Mouse (Mus musculus) liver, embryonic 11.5 days (tissue): ENCODE measurements around the gene Spata31d1d. TPM values are rescaled to one million over a fixed set of nuclear protein-coding genes. Genes with fewer than 3 reads are reported as not detected.

Experiments used
- ATAC-seq: fragments of 200-750 bp; cut with Nextera tagmentation; replicated peaks from 2 replicates; pipeline ENCODE4 v1.8.0; 2017; ENCODE audit warnings: moderate number of reproducible peaks, mild to moderate bottlenecking, moderate TSS enrichment, moderate library complexity; ENCODE audit not compliant: low FRiP score
- DNase-seq: peaks from one replicate; pipeline ENCODE4 v3.0.0-alpha.2; 2017; ENCODE audit warnings: low spot score
- H3K27ac ChIP-seq: fragments of 300-500 bp; sonication (generic); 2 replicates; pipeline ENCODE4 v1.5.1; 2014; ENCODE audit warnings: mild to moderate bottlenecking, low read depth, low read length, control low read depth
- H3K27me3 ChIP-seq: fragments of 300-500 bp; sonication (generic); replicated peaks from 2 replicates; pipeline ENCODE4 v1.6.1; 2014; ENCODE audit warnings: low read length, mixed read lengths; ENCODE audit not compliant: control insufficient read depth, insufficient read depth
- H3K36me3 ChIP-seq: fragments of 300-500 bp; sonication (generic); 2 replicates; pipeline ENCODE4 v1.6.1; 2014; ENCODE audit warnings: mild to moderate bottlenecking, low read length, moderate library complexity, mixed read lengths; ENCODE audit not compliant: control insufficient read depth, insufficient read depth
- H3K4me1 ChIP-seq: fragments of 300-500 bp; sonication (generic); replicated peaks from 2 replicates; pipeline ENCODE4 v1.6.1; 2014; ENCODE audit warnings: low read length, mixed read lengths; ENCODE audit not compliant: control insufficient read depth, insufficient read depth
- H3K4me2 ChIP-seq: fragments of 300-500 bp; sonication (generic); 2 replicates; pipeline ENCODE4 v1.6.1; 2014; ENCODE audit warnings: mild to moderate bottlenecking, control low read depth, moderate library complexity
- H3K4me3 ChIP-seq: fragments of 300-500 bp; sonication (generic); 2 replicates; pipeline ENCODE4 v1.5.1; 2014; ENCODE audit warnings: low read depth, low read length, control low read depth
- H3K9ac ChIP-seq: fragments of 300-500 bp; sonication (generic); 2 replicates; pipeline ENCODE4 v1.6.1; 2014; ENCODE audit warnings: low read depth, low read length, control low read depth
- H3K9me3 ChIP-seq: fragments of 300-500 bp; sonication (generic); 2 replicates; pipeline ENCODE4 v1.6.1; 2016; ENCODE audit warnings: low read length, inconsistent platforms, mixed read lengths; ENCODE audit not compliant: control insufficient read depth
- WGBS: fragments of 180-500 bp; shearing (Covaris S2); extraction: QIAGEN DNeasy Blood & Tissue Kit; methylation state at CpG from one replicate; pipeline ENCODE4 v1.1.7; 2014; 5-methylcytosine and 5-hydroxymethylcytosine counted together
- polyA plus RNA-seq: library from polyadenylated mRNA; unstranded; fragments of >200 nt; fragmentation: Nextera tagmentation; extraction: Ambion mirVana; gene quantifications from 2 replicates; pipeline ENCODE4 v1.2.1, GENCODE M21; 2014

Spata31d1d gene
- polyA plus RNA-seq, 1 experiment from 2014 or later, result not detected

- peak overlapping the region; percentile 100 for H3K27ac ChIP-seq
- no peak for ATAC-seq
- no peak for DNase-seq
- H3K27me3 ChIP-seq, result no peaks in the 10 kb centered on the region
- WGBS, result 24% methylated on average over 13 of the region's 13 CpGs
- H3K4me3 ChIP-seq, result peak overlapping the region; percentile 93
- H3K4me2 ChIP-seq, result peak overlapping the region; percentile 76
- peaks cover 50% of the 10 kb centered on the region for H3K4me1 ChIP-seq
- H3K36me3 ChIP-seq, result peaks cover 6% of the 10 kb centered on the region; the same call in 1 of the 2 replicates
- H3K9ac ChIP-seq, result peak overlapping the region; percentile 93
- H3K9me3 ChIP-seq, result no peaks in the 10 kb centered on the region
These were observed 37.0 kb upstream of the Spata31d1d start for GRCm38 (mm10) chr13:59768531-59768930.

- H3K4me3 ChIP-seq, result peak overlapping the region; percentile 93
- ATAC-seq, result no peak
- H3K36me3 ChIP-seq, result peaks cover 9% of the 10 kb centered on the region
- H3K27ac ChIP-seq, result peak overlapping the region; percentile 56
- H3K9me3 ChIP-seq, result no peaks in the 10 kb centered on the region
- peak overlapping the region; percentile 76 for H3K4me2 ChIP-seq
- 65% methylated on average over 11 of the region's 11 CpGs for WGBS
- peaks cover 55% of the 10 kb centered on the region for H3K4me1 ChIP-seq
- H3K27me3 ChIP-seq, result no peaks in the 10 kb centered on the region
- peak overlapping the region; percentile 50 for H3K9ac ChIP-seq
- DNase-seq, result no peak
These were observed 35.4 kb upstream of the Spata31d1d start for GRCm38 (mm10) chr13:59766786-59767515.

- H3K9me3 ChIP-seq, result no peaks in the 10 kb centered on the region
- H3K36me3 ChIP-seq, result peaks cover 41% of the 10 kb centered on the region
- H3K27me3 ChIP-seq, result no peaks in the 10 kb centered on the region
- no peak overlapping the region for H3K4me3 ChIP-seq
- H3K4me1 ChIP-seq, result peaks cover 40% of the 10 kb centered on the region
- no peak for DNase-seq
- 72% methylated on average over 7 of the region's 7 CpGs for WGBS
- peak overlapping the region; percentile 18; the same call in 1 of the 2 replicates for H3K4me2 ChIP-seq
- no peak overlapping the region for H3K9ac ChIP-seq
- ATAC-seq, result peak; percentile 77
- H3K27ac ChIP-seq, result peak overlapping the region; percentile 46; the same call in 1 of the 2 replicates
These were observed 31.2 kb upstream of the Spata31d1d start for GRCm38 (mm10) chr13:59762791-59763190.

- H3K4me2 ChIP-seq, result no peak overlapping the region
- no peak for DNase-seq
- H3K4me1 ChIP-seq, result no peaks in the 10 kb centered on the region
- WGBS, result 85% methylated on average over 7 of the region's 7 CpGs
- 0 out of 2 replicates have a peak, but pooled peaks cover 3% of the 10 kb centered on the region for H3K9me3 ChIP-seq
- peaks cover 53% of the 10 kb centered on the region for H3K36me3 ChIP-seq
- H3K27me3 ChIP-seq, result no peaks in the 10 kb centered on the region
- H3K27ac ChIP-seq, result no peak overlapping the region; the same call in 1 of the 2 replicates
- no peak overlapping the region for H3K4me3 ChIP-seq
- H3K9ac ChIP-seq, result no peak overlapping the region
- no peak for ATAC-seq
These were observed 25.4 kb upstream of the Spata31d1d start for GRCm38 (mm10) chr13:59756906-59757305.

- no peak overlapping the region for H3K27ac ChIP-seq
- H3K27me3 ChIP-seq, result no peaks in the 10 kb centered on the region
- H3K36me3 ChIP-seq, result peaks cover 11% of the 10 kb centered on the region; the same call in 1 of the 2 replicates
- H3K4me1 ChIP-seq, result no peaks in the 10 kb centered on the region; the same call in 1 of the 2 replicates
- 56% methylated on average over 12 of the region's 12 CpGs for WGBS
- ATAC-seq, result no peak
- H3K9me3 ChIP-seq, result 0 out of 2 replicates have a peak, but pooled peaks cover 3% of the 10 kb centered on the region
- DNase-seq, result no peak
- no peak overlapping the region for H3K9ac ChIP-seq
- H3K4me2 ChIP-seq, result no peak overlapping the region
- H3K4me3 ChIP-seq, result no peak overlapping the region
These were observed 18.8 kb upstream of the Spata31d1d start for GRCm38 (mm10) chr13:59750310-59750709.

GRCm38 (mm10) chr13:59746711-59747110, 15.2 kb upstream of the Spata31d1d start, which contains the start of gene 1700014D04Rik:
Gene 1700014D04Rik (minus strand): TSS chr13:59746752.
- no peaks in the 10 kb centered on the region for H3K27me3 ChIP-seq
- DNase-seq (no peak), ATAC-seq (no peak)
- WGBS, result 88% methylated on average over 9 of the region's 9 CpGs
- no peaks in the 10 kb centered on the region for H3K36me3 ChIP-seq
- H3K4me3 ChIP-seq, result no peak within 1 kb of the TSS
- no peaks in the 10 kb centered on the region for H3K9me3 ChIP-seq
- no peaks in the 10 kb centered on the region; the same call in 1 of the 2 replicates for H3K4me1 ChIP-seq
- H3K9ac ChIP-seq, result no peak within 1 kb of the TSS
- no peak within 1 kb of the TSS for H3K4me2 ChIP-seq
- no peak within 1 kb of the TSS for H3K27ac ChIP-seq

GRCm38 (mm10) chr13:59746164-59746563, 14.6 kb upstream of the Spata31d1d start:
- H3K9me3 ChIP-seq, result no peaks in the 10 kb centered on the region
- H3K27ac ChIP-seq, result no peak overlapping the region
- ATAC-seq (no peak), DNase-seq (no peak)
- WGBS, result 78% methylated on average over 5 of the region's 6 CpGs
- no peak overlapping the region for H3K9ac ChIP-seq
- H3K36me3 ChIP-seq, result no peaks in the 10 kb centered on the region
- H3K27me3 ChIP-seq, result no peaks in the 10 kb centered on the region
- H3K4me1 ChIP-seq, result no peaks in the 10 kb centered on the region; the same call in 1 of the 2 replicates
- no peak overlapping the region for H3K4me2 ChIP-seq
- no peak overlapping the region for H3K4me3 ChIP-seq

- H3K27me3 ChIP-seq, result no peaks in the 10 kb centered on the region
- no peaks in the 10 kb centered on the region for H3K36me3 ChIP-seq
- 65% methylated on average over 6 of the region's 6 CpGs for WGBS
- no peak overlapping the region for H3K9ac ChIP-seq
- no peaks in the 10 kb centered on the region for H3K4me1 ChIP-seq
- no peak overlapping the region for H3K4me2 ChIP-seq
- H3K27ac ChIP-seq, result no peak overlapping the region
- H3K9me3 ChIP-seq, result no peaks in the 10 kb centered on the region
- H3K4me3 ChIP-seq, result no peak overlapping the region
- DNase-seq (no peak), ATAC-seq (no peak)
These were observed 13.9 kb upstream of the Spata31d1d start for GRCm38 (mm10) chr13:59745462-59745861.

- 52% methylated on average over 10 of the region's 10 CpGs for WGBS
- H3K36me3 ChIP-seq, result no peaks in the 10 kb centered on the region
- H3K4me1 ChIP-seq, result peaks cover 12% of the 10 kb centered on the region
- H3K9ac ChIP-seq, result no peak overlapping the region
- ATAC-seq (no peak), DNase-seq (no peak)
- H3K27ac ChIP-seq, result no peak overlapping the region
- no peak overlapping the region for H3K4me2 ChIP-seq
- no peak overlapping the region for H3K4me3 ChIP-seq
- no peaks in the 10 kb centered on the region for H3K27me3 ChIP-seq
- no peaks in the 10 kb centered on the region for H3K9me3 ChIP-seq
These were observed 10.1 kb upstream of the Spata31d1d start for GRCm38 (mm10) chr13:59741697-59742096.
